Mouse (Mus musculus): ENCODE measurements around the gene Ttc7b.

DNA sequence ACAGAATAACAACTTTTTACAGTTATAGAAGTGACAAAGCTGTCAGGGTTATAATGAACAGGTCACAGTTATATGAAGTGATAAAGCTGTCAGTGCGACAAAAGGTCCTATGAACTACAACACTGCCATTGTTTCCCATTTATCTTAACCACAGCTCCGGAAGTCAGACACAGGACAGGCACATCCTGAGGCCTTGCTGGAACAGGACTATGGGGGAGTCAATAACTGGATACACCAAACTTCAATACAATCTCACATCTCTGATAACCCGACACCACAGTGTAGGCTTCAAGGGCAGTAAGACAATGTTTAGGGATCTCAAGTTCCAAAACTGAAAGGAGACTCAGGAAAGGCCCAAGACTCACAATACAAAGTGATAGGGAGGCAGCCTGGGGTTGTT, 45.1 kb downstream of the Ttc7b start:
- TF ChIP-seq CTCF (IDR thresholded peaks at IDR 0.05; ENCODE audit: borderline replicate concordance, insufficient read depth, low read depth, low read length) (no peak), POLR2A (IDR thresholded peaks at IDR 0.05; ENCODE audit: borderline replicate concordance, insufficient read depth, low read length) (no peak)

Data from cerebellum, adult 2 months (tissue).